Mouse (Mus musculus): ENCODE measurements around the gene Slco1a5. TPM values are rescaled to one million over a fixed set of nuclear protein-coding genes. Genes with fewer than 3 reads are reported as not detected.
"Not testable (repeated sequence)": the region's sequence is repeated elsewhere in the genome, so short reads cannot be mapped to it uniquely, and the experiment has no call there.

The Slco1a5 gene
- total RNA-seq, 2 experiments from 2014 or later = 0.14 to 0.24 TPM

GRCm38 (mm10) chr6:142317106-142317505, 5.7 kb downstream of the Slco1a5 start:
- DNase-seq (ENCODE audit: extremely low spot score in 1 of 2, low spot score in 2 of 2) = no peak
- intact Hi-C loops (cut with DNase I) = no loop called here

- intact Hi-C loops (cut with DNase I) = no loop called here
- DNase-seq (ENCODE audit: extremely low spot score in 1 of 2, low spot score in 2 of 2) = no peak
These were observed 8.5 kb downstream of the Slco1a5 start for GRCm38 (mm10) chr6:142314285-142314684.

DNA sequence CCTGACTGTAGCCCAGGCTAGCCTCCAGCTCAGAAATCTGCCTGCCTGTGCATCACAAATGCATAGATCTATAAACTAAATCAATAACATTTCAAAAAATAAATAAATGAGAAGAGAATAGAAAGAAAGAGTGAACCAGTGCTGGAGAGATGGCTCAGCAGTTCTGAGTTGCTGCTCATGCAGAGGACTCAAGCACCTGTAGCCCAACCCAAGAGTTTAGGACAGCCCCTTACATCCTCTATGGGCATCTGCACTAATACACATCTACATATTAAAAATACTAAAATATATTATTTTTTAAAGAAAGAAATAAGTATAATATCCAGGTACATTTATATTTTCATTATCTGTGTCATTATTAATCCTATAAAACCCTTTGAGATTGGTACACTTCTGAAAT, 17.7 kb downstream of the Slco1a5 start:
- no peak for DNase-seq (ENCODE audit: extremely low spot score in 1 of 2, low spot score in 2 of 2)
- intact Hi-C loops (cut with DNase I) = no loop called here

GRCm38 (mm10) chr6:142298098-142298497, 24.7 kb downstream of the Slco1a5 start, which contains the start of gene Iapp:
Gene Iapp (plus strand): TSS chr6:142298423.
- intact Hi-C loops (cut with DNase I) = no loop called here
- no peak for DNase-seq (ENCODE audit: extremely low spot score in 1 of 2, low spot score in 2 of 2)

DNA sequence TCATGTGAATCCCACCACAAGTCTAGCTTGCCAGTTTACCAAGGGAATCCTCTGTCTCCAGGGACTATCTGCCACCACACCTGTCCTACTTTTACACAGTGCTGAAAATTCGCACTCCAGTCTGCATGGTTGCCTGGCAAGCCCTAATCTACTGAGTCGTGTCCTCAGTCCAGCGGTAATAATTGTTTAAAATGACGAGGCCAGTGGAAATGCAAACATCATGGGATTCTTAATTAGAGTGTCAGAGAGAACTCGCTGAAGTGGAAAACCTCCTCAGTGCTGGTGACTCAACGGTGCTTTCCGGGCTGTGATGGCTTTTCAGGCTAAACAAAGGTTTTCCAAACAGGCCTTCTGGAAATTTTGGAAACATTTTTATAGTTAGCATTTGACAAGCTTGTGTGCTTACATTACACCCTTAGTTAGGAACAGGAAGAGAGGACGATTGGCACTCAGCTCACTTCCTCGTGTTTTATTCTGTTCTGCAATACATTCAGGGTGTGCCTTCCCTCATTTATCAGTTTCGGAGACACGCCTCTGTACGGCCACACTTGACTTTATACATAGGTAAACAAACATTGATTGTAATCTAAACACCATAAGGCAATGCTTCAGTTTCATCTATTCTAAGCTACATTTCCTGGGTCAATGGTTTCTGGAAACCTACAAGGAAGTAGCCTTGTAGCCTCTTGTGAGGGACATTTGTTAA, 33.2 kb downstream of the Slco1a5 start:
- intact Hi-C loops (cut with DNase I) = no loop called here
- DNase-seq (ENCODE audit: extremely low spot score in 1 of 2, low spot score in 2 of 2) = no peak

DNA sequence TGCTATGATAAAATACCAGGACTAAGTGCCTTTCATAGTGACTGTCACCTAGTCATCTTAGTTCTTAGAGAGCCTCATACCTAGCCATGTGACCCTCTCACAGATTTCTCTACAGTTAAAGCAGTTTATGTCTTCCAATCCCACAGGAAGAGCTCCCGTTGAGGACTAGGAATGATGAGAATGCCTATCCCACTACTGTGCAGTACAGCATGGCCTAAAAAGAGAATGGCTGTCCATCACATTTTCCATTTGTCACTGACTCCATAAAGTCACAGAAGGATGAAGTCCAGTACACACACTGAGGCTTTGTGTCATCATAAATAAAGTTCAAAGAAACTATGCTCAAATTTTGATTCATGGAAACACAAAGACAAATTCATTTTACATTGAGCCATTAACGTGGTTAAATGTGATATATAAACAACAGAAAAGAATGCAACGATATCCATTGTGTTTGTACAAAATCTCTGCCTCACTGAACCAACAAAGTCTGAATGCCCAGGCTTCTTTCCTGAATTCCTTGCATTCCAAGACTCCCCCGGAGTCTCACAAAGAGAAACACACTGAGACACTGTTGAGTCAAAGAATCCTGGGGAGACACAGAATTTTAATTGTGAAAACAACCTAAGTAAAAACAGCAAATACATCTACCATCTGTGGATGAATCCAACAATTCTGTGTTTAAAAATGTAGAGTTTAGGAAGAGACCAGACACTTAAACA, 46.9 kb downstream of the Slco1a5 start:
- intact Hi-C loops (cut with DNase I) = no loop called here

GRCm38 (mm10) chr6:142250738-142251307, 72.0 kb downstream of the Slco1a5 start:
- intact Hi-C loops (cut with DNase I); DNase-seq (ENCODE audit: extremely low spot score in 1 of 2, low spot score in 2 of 2): not testable (repeated sequence)

More for the DNA sequence above, 46.9 kb downstream of the Slco1a5 start:
- no peak for DNase-seq (ENCODE audit: extremely low spot score in 1 of 2, low spot score in 2 of 2)

- intact Hi-C loops (cut with DNase I) = no loop called here
- DNase-seq (ENCODE audit: extremely low spot score in 1 of 2, low spot score in 2 of 2) = no peak
These were observed 77.7 kb downstream of the Slco1a5 start for GRCm38 (mm10) chr6:142245065-142245464.

GRCm38 (mm10) chr6:142239468-142239867, 83.3 kb downstream of the Slco1a5 start:
- no peak for DNase-seq (ENCODE audit: extremely low spot score in 1 of 2, low spot score in 2 of 2)
- intact Hi-C loops (cut with DNase I) = no loop called here

DNA sequence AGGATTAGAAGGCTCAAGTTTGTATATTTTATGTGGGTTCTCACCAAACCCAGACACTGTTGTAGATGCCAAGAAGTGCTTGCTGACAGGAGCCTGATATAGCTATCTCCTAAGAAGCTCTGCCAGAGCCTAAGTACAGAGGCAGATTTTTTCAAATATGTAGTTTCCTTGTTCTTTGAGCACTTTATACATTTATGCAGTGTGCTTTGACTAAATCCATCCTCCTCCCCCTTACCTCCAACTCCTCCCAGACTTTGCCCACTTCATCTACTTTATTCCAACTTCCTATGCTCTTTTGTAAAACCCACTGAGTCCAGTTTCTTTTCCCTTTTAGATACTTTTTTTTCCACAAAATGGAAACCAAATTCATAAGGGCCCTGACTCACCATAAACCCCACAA, 102.6 kb downstream of the Slco1a5 start:
- peak in 1 of 2 experiments; percentile 1 for DNase-seq (ENCODE audit: extremely low spot score in 1 of 2, low spot score in 2 of 2)
- intact Hi-C loops (cut with DNase I) = no loop called here

- intact Hi-C loops (cut with DNase I) = no loop called here
- no peak for DNase-seq (ENCODE audit: extremely low spot score in 1 of 2, low spot score in 2 of 2)
These were observed 111.0 kb downstream of the Slco1a5 start for GRCm38 (mm10) chr6:142211821-142212220.

DNA sequence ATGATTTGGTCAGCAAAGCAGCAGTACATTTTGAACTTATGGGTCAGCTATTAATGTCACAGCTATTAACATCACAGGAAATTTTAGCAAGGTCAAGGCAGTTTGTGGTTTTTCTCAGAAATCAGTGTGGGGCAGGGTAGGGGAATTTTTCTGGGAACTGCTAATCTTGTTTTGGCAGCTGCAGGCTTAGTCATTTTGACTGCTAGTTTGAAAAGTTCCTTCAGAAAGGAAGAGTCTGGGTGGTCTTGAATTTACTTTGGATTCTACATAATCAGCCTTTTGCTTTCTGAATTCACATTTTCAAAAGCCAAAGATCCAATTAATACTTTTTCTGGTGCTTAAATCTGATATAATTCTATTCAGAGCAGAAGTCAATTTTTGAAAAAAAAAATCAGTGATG, 113.0 kb downstream of the Slco1a5 start:
- DNase-seq (ENCODE audit: extremely low spot score in 1 of 2, low spot score in 2 of 2) = no peak
- intact Hi-C loops (cut with DNase I) = no loop called here

GRCm38 (mm10) chr6:142208421-142208820, 114.4 kb downstream of the Slco1a5 start, which contains the start of gene Slco1a6:
Gene Slco1a6 (minus strand): TSS chr6:142208521.
- no peak for DNase-seq (ENCODE audit: extremely low spot score in 1 of 2, low spot score in 2 of 2)
- intact Hi-C loops (cut with DNase I) = no loop called here

DNA sequence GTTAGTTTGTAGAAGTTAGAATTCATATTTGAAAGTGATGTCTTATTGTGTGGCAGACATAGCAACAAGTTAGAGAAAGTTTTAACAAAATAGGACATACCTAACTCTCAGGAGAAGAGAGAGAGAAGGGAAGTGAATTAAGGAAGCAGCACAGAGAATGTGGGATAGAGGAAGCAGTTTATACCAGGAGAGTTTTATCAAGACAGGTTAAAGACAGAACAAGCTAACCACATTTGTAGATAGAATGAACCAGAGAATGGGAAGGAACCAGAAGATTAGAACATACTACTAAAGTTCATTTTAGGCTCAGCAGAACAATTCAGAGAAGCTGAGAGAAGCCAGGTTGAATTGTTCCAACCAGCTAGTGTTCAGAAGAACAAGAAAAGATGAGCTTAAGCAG, 122.3 kb downstream of the Slco1a5 start:
- DNase-seq (ENCODE audit: extremely low spot score in 1 of 2, low spot score in 2 of 2) = no peak
- intact Hi-C loops (cut with DNase I) = no loop called here

GRCm38 (mm10) chr6:142194245-142194644, 128.5 kb downstream of the Slco1a5 start:
- intact Hi-C loops (cut with DNase I) = no loop called here
- no peak for DNase-seq (ENCODE audit: extremely low spot score in 1 of 2, low spot score in 2 of 2)

- DNase-seq (ENCODE audit: extremely low spot score in 1 of 2, low spot score in 2 of 2) = no peak
- intact Hi-C loops (cut with DNase I) = no loop called here
These were observed 130.8 kb downstream of the Slco1a5 start for GRCm38 (mm10) chr6:142191962-142192361.

DNA sequence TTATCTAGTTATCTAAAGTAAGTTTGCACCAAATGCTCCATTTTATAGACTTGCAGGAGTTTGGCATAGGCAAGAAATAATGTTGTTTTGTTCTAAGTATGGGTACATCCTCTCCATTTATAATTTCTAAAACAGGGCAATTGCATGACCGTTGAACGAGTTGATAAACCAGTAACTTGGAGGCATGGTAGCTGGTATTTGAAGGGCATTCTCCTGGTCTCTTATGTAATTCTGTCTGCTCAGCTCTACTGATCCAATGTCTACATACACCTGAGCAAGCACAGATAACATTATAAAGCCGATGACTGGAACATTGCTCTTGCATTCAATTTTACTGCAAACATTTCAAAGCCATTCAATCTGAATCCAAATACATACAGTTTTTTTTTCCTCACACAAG, 135.4 kb downstream of the Slco1a5 start:
- intact Hi-C loops (cut with DNase I) = no loop called here
- DNase-seq (ENCODE audit: extremely low spot score in 1 of 2, low spot score in 2 of 2) = no peak

- DNase-seq (ENCODE audit: extremely low spot score in 1 of 2, low spot score in 2 of 2) = no peak
- intact Hi-C loops (cut with DNase I) = no loop called here
These were observed 136.8 kb downstream of the Slco1a5 start for GRCm38 (mm10) chr6:142185868-142186415.
